Mouse (Mus musculus): ENCODE data around the gene Wbp11.

DNA sequence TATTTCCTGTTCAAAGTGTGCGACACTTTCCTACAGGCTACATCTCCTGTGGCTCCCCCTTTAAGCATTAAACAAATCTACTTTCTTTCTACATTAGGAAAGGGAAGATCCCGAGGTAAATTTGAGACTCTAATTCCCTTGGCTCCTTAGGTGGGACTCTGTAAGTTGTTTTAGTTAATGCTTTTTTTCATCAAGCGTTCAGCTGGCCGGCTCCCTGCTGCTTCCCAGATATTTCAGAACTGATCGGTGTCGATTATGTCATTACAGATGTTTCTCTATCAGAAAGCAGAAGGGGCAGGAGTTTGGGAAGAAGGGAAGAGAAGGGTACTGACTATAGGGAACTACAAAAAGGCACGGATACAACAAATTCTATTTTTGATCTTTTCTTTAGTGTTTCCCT, 917 bp downstream of the Wbp11 start:
- TF ChIP-seq CTCF (IDR thresholded peaks at IDR 0.05; ENCODE audit: low read depth) (no peak), EP300 (optimal IDR thresholded peaks at IDR 0.05) (no peak)

Data from stomach, postnatal 0 days (tissue).